Mouse (Mus musculus): Measurements from ENCODE around the gene Cpox. TPM values are rescaled to one million over a fixed set of nuclear protein-coding genes. Genes with fewer than 3 reads are reported as not detected.
A peak's percentile ranks its signal among the peaks of the same experiment; 100 is the strongest.
"Not testable (repeated sequence)": the region's sequence is repeated elsewhere in the genome, so short reads cannot be mapped to it uniquely, and the experiment has no call there.

The Cpox gene
- 15.8 and 19.6 TPM in 2 replicates for total RNA-seq (2021)
- long read RNA-seq, transcript Cpox-201 (7 exons, 3,097 nt), result major isoform, 139 of 151 reads
- long read RNA-seq, partial matches to known transcripts, result 2 of 151 reads
- long read RNA-seq, other reads (novel, unspliced or antisense), result 10 of 151 reads

GRCm38 (mm10) chr16:58669917-58670630 lies at the start of gene Cpox:
Cpox (plus strand) TSS chr16:58670292.
- peak; percentile 78 for DNase-seq

GRCm38 (mm10) chr16:58622377-58622776 lies 47.7 kb upstream of the Cpox start:
- no peak for DNase-seq

GRCm38 (mm10) chr16:58623114-58623513 lies 47.0 kb upstream of the Cpox start:
- no peak for DNase-seq

- DNase-seq, result peak; percentile 15
Measured at GRCm38 (mm10) chr16:58623944-58624343, 46.1 kb upstream of the Cpox start.

GRCm38 (mm10) chr16:58627597-58628335 lies 42.3 kb upstream of the Cpox start:
- DNase-seq, result no peak

GRCm38 (mm10) chr16:58628336-58628680 lies 41.8 kb upstream of the Cpox start:
- DNase-seq, result no peak

GRCm38 (mm10) chr16:58628968-58629367 lies 41.1 kb upstream of the Cpox start:
- DNase-seq, result no peak

- DNase-seq, result no peak
Measured at GRCm38 (mm10) chr16:58629736-58630135, 40.4 kb upstream of the Cpox start.

GRCm38 (mm10) chr16:58635866-58636265 lies 34.2 kb upstream of the Cpox start:
- no peak for DNase-seq

GRCm38 (mm10) chr16:58637448-58637847 lies 32.6 kb upstream of the Cpox start:
- DNase-seq, result no peak

GRCm38 (mm10) chr16:58638016-58638415 lies 32.1 kb upstream of the Cpox start:
- no peak for DNase-seq

- no peak for DNase-seq
Measured at GRCm38 (mm10) chr16:58638689-58639175, 31.4 kb upstream of the Cpox start, which contains the start of gene E330017A01Rik. E330017A01Rik (minus strand) TSS chr16:58638739.

- DNase-seq, result no peak
Measured at GRCm38 (mm10) chr16:58649979-58650378, 20.1 kb upstream of the Cpox start.

- no peak for DNase-seq
Measured at GRCm38 (mm10) chr16:58655751-58656150, 14.3 kb upstream of the Cpox start.

GRCm38 (mm10) chr16:58656526-58656925 lies 13.6 kb upstream of the Cpox start:
- DNase-seq, result no peak

GRCm38 (mm10) chr16:58658668-58659067 lies 11.4 kb upstream of the Cpox start:
- no peak for DNase-seq

- DNase-seq, result no peak
Measured at GRCm38 (mm10) chr16:58661826-58662225, 8.3 kb upstream of the Cpox start.

- no peak for DNase-seq
Measured at GRCm38 (mm10) chr16:58662287-58662791, 7.8 kb upstream of the Cpox start.

- no peak for DNase-seq
Measured at GRCm38 (mm10) chr16:58663021-58663420, 7.1 kb upstream of the Cpox start.

GRCm38 (mm10) chr16:58663816-58664215 lies 6.3 kb upstream of the Cpox start:
- DNase-seq, result no peak

- DNase-seq, result not testable (repeated sequence)
Measured at GRCm38 (mm10) chr16:58665137-58665536, 5.0 kb upstream of the Cpox start.

GRCm38 (mm10) chr16:58666681-58667080 lies 3.4 kb upstream of the Cpox start:
- DNase-seq, result not testable (repeated sequence)

GRCm38 (mm10) chr16:58668586-58668985 lies 1.5 kb upstream of the Cpox start:
- no peak for DNase-seq

Measured in adrenal gland, postnatal 25 days (tissue).